Mouse (Mus musculus) testis, postnatal 10 days (tissue): ENCODE data around the gene Gm11549.

Experiments used
- DNase-seq: peaks from one replicate; pipeline ENCODE4 v3.0.0; 2021; ENCODE audit warnings: low spot score

The Gm11549 gene

GRCm38 (mm10) chr3:36521073-36522060, at the start of gene Gm11549:
Gene Gm11549, minus strand, starts transcription at chr3:36521813.
- peak; percentile 53 for DNase-seq

GRCm38 (mm10) chr3:36569836-36570235, 48.2 kb upstream of the Gm11549 start:
- DNase-seq = no peak

GRCm38 (mm10) chr3:36563666-36564065, 42.1 kb upstream of the Gm11549 start:
- no peak for DNase-seq

- no peak for DNase-seq
Observed at GRCm38 (mm10) chr3:36559606-36560005, 38.0 kb upstream of the Gm11549 start.

GRCm38 (mm10) chr3:36557601-36558000, 36.0 kb upstream of the Gm11549 start:
- no peak for DNase-seq

- peak; percentile 99 for DNase-seq
Observed at GRCm38 (mm10) chr3:36552406-36553047, 30.9 kb upstream of the Gm11549 start, which contains the start of gene Exosc9. Gene Exosc9, plus strand, starts transcription at chr3:36552606.

- no peak for DNase-seq
Observed at GRCm38 (mm10) chr3:36551851-36552384, 30.3 kb upstream of the Gm11549 start.

GRCm38 (mm10) chr3:36551343-36551742, 29.7 kb upstream of the Gm11549 start:
- peak; percentile 52 for DNase-seq

GRCm38 (mm10) chr3:36544961-36545360, 23.3 kb upstream of the Gm11549 start:
- no peak for DNase-seq

- no peak for DNase-seq
Observed at GRCm38 (mm10) chr3:36541399-36541798, 19.8 kb upstream of the Gm11549 start.

- no peak for DNase-seq
Observed at GRCm38 (mm10) chr3:36540756-36541155, 19.1 kb upstream of the Gm11549 start.

GRCm38 (mm10) chr3:36537701-36538470, 16.3 kb upstream of the Gm11549 start:
- DNase-seq = no peak

- no peak for DNase-seq
Observed at GRCm38 (mm10) chr3:36536041-36536440, 14.4 kb upstream of the Gm11549 start.

- DNase-seq = no peak
Observed at GRCm38 (mm10) chr3:36533201-36533672, 11.6 kb upstream of the Gm11549 start.

GRCm38 (mm10) chr3:36532738-36533137, 11.1 kb upstream of the Gm11549 start:
- no peak for DNase-seq

- DNase-seq = no peak
Observed at GRCm38 (mm10) chr3:36531979-36532542, 10.4 kb upstream of the Gm11549 start.

- DNase-seq = no peak
Observed at GRCm38 (mm10) chr3:36531242-36531641, 9.6 kb upstream of the Gm11549 start.

- no peak for DNase-seq
Observed at GRCm38 (mm10) chr3:36530781-36531180, 9.2 kb upstream of the Gm11549 start.

- peak; percentile 48 for DNase-seq
Observed at GRCm38 (mm10) chr3:36530345-36530744, 8.7 kb upstream of the Gm11549 start.

GRCm38 (mm10) chr3:36524466-36524865, 2.9 kb upstream of the Gm11549 start:
- DNase-seq = no peak

GRCm38 (mm10) chr3:36522137-36522536, 524 bp upstream of the Gm11549 start:
- no peak for DNase-seq
